Mouse (Mus musculus) thymus, adult 2 months (tissue): ENCODE results near the gene Arrdc5. TPM values are rescaled to one million over a fixed set of nuclear protein-coding genes. Genes with fewer than 3 reads are reported as not detected.

Source experiments
- DNase-seq: peaks from one replicate; pipeline ENCODE4 v3.0.0; 2021
- H3K27ac ChIP-seq: fragments of 200-500 bp; 2 replicates; pipeline ENCODE4 v1.5.1; 2012; ENCODE audit warnings: low read length, control low read depth; ENCODE audit not compliant: control insufficient read depth, insufficient read depth
- H3K27me3 ChIP-seq: fragments of 200-500 bp; 2 replicates; pipeline ENCODE4 v1.6.1; 2012; ENCODE audit warnings: mild to moderate bottlenecking, low read length, moderate library complexity, mixed read lengths; ENCODE audit not compliant: control insufficient read depth, insufficient read depth
- H3K36me3 ChIP-seq: fragments of 200-500 bp; 2 replicates; pipeline ENCODE4 v1.6.1; 2012; ENCODE audit warnings: mild to moderate bottlenecking, low read length, moderate library complexity; ENCODE audit not compliant: control insufficient read depth, insufficient read depth
- H3K4me1 ChIP-seq: fragments of 200-500 bp; replicated peaks from 2 replicates; pipeline ENCODE4 v1.6.1; 2012; ENCODE audit warnings: low read length; ENCODE audit not compliant: control insufficient read depth, insufficient read depth
- H3K4me3 ChIP-seq: fragments of 200-500 bp; 2 replicates; pipeline ENCODE4 v1.5.1; 2012; ENCODE audit warnings: mild to moderate bottlenecking, low read length, control low read depth, moderate library complexity; ENCODE audit not compliant: control insufficient read depth, insufficient read depth
- CTCF ChIP-seq: fragments of 200-500 bp; IDR thresholded peaks from 2 replicates; pipeline ENCODE4 v1.5.1; 2012; ENCODE audit warnings: mild to moderate bottlenecking, control low read depth, low read length, moderate library complexity, borderline replicate concordance; ENCODE audit not compliant: control insufficient read depth, poor library complexity, insufficient read depth; ENCODE audit errors: extremely low read depth
- POLR2A ChIP-seq: fragments of 200-500 bp; IDR thresholded peaks from 2 replicates; pipeline ENCODE4 v1.6.1; 2012; ENCODE audit warnings: mild to moderate bottlenecking, low read length, control low read depth, moderate library complexity; ENCODE audit not compliant: control insufficient read depth, poor library complexity, insufficient read depth; ENCODE audit errors: extremely low read depth
- WGBS: fragments of 180-500 bp; shearing (Covaris S2); methylation state at CpG from one replicate; pipeline ENCODE4 v1.1.7; 2018; 5-methylcytosine and 5-hydroxymethylcytosine counted together
- polyA plus RNA-seq: library from polyadenylated mRNA; depleted of rRNA; stranded (reverse); fragments of >200 nt; gene quantifications from 2 replicates; pipeline ENCODE4 v1.2.3, GENCODE M21; 2012

The Arrdc5 gene
- polyA plus RNA-seq, 1 experiment, result not detected

DNA sequence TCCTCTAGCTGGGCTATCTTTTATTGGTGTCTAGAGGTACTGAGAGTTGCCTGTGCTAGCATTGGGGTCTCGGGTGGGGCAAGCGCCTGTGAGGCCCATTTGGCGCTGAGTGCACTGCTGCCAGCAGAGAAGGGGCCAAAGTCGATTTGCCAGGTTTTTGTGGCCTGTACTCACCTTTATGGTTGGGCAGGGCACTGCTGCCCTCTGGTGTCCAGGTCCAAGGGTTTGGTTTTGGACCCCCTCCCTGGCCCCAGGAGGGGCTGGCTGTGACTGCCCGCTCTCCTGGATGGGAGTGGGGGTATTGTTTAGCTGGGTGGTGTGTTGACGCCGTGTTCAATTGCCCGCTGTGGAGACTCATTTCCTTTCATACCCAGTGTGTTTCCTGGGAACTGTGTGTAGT is 5.7 kb upstream of the Arrdc5 start:
- Histone ChIP-seq H3K36me3 (peaks cover 25% of the 10 kb centered on the region), H3K4me1 (peaks cover 28% of the 10 kb centered on the region), H3K27me3 (no peaks in the 10 kb centered on the region), H3K27ac (no peak overlapping the region), H3K4me3 (0 out of 2 replicates have a peak overlapping the region, but pooled peaks have one; percentile 7)
- TF ChIP-seq POLR2A, result no peak
- peak; percentile 38; the same call in 1 of the 2 replicates for TF ChIP-seq CTCF
- peak; percentile 49 for DNase-seq
- 74% methylated on average over 8 of the region's 8 CpGs for WGBS

- H3K4me3 ChIP-seq, result peak overlapping the region; percentile 68
- WGBS, result 44% methylated on average over 9 of the region's 9 CpGs
Measured at GRCm38 (mm10) chr17:56305156-56305555, 5.1 kb upstream of the Arrdc5 start.

DNA sequence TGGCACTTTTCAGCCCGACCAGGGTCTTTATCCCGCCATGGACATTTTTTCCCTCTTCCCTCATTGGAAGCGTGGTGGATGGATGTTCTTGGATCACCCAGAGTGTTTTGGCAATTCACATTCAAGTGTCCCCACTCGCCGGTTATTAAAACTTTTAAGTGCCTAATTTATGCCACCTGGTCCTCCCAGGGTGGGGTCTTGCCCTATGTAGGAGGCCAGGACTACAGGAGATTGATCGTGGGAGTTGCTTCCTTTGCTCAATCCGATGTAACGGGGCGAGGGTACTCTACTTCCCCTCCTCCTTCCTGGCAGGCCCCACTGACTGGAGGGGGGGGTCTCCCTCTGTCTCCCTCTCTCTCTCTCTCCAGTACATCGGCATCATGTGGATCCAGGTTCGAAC is 4.6 kb upstream of the Arrdc5 start:
- DNase-seq, result no peak
- H3K27me3 ChIP-seq, result no peaks in the 10 kb centered on the region
- peaks cover 28% of the 10 kb centered on the region for H3K4me1 ChIP-seq
- peaks cover 15% of the 10 kb centered on the region for H3K36me3 ChIP-seq
- WGBS, result 15% methylated on average over 11 of the region's 11 CpGs
- H3K27ac ChIP-seq, result no peak overlapping the region
- TF ChIP-seq POLR2A (no peak), CTCF (no peak)
- peak overlapping the region; percentile 68 for H3K4me3 ChIP-seq

More at GRCm38 (mm10) chr17:56305156-56305555, 5.1 kb upstream of the Arrdc5 start:
- peaks cover 19% of the 10 kb centered on the region for H3K36me3 ChIP-seq
- no peaks in the 10 kb centered on the region for H3K27me3 ChIP-seq
- DNase-seq, result no peak
- no peak for TF ChIP-seq POLR2A
- TF ChIP-seq CTCF, result no peak
- H3K4me1 ChIP-seq, result peaks cover 28% of the 10 kb centered on the region
- H3K27ac ChIP-seq, result no peak overlapping the region

GRCm38 (mm10) chr17:56303847-56304586 is 3.9 kb upstream of the Arrdc5 start:
- H3K27ac ChIP-seq, result no peak overlapping the region
- DNase-seq, result peak; percentile 97
- H3K4me1 ChIP-seq, result peaks cover 28% of the 10 kb centered on the region
- WGBS, result under 1% methylated on average over 66 of the region's 68 CpGs
- H3K27me3 ChIP-seq, result no peaks in the 10 kb centered on the region
- peak; percentile 29; the same call in 1 of the 2 replicates for TF ChIP-seq POLR2A
- peak; percentile 37; the same call in 1 of the 2 replicates for TF ChIP-seq CTCF
- H3K4me3 ChIP-seq, result peak overlapping the region; percentile 68
- peaks cover 8% of the 10 kb centered on the region for H3K36me3 ChIP-seq

DNA sequence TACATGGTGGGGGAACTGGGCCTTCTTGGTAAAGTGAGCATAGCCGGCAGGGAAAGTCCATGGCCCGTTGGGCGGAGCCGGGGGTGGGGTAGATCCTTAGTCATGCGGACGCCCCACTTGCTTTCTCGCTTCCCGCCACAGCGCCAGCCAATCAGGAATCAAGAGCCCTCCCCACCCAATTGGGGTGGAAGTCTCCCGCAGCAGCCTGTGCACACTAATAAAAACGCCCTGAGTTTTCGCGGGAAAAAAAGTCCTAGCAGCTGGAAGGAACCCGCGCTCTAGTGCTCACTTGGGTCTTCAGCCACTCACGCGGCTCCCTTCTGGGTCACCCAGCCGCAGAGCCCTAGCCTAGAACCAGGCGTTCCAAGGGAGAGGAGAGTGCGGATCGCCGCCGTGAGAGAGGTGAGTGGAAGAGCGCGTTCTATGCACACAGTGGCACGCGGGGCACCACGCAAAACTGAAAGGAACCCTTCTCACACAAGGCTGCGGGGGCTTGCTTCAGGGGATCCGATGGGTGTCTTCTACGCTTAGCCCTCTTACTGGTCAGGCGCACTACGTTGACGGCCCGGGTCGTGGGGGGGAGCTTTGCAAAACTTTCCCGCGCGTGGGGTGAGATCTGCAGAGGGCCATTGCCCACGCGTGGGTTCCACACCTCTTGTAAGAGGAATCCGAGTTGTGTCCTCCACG is 3.2 kb upstream of the Arrdc5 start, which contains the start of gene Uhrf1:
Uhrf1 (plus strand) TSS at position 162 of the 687 bp plus-strand sequence.
- TF ChIP-seq POLR2A (no peak), CTCF (no peak)
- Histone ChIP-seq H3K4me3 (peak within 1 kb of the TSS; percentile 68), H3K27ac (no peak within 1 kb of the TSS), H3K36me3 (peaks cover under 1% of the 10 kb centered on the region; the same call in 1 of the 2 replicates), H3K27me3 (no peaks in the 10 kb centered on the region), H3K4me1 (peaks cover 28% of the 10 kb centered on the region)
- under 1% methylated on average over 43 of the region's 43 CpGs for WGBS
- DNase-seq, result peak; percentile 81

DNA sequence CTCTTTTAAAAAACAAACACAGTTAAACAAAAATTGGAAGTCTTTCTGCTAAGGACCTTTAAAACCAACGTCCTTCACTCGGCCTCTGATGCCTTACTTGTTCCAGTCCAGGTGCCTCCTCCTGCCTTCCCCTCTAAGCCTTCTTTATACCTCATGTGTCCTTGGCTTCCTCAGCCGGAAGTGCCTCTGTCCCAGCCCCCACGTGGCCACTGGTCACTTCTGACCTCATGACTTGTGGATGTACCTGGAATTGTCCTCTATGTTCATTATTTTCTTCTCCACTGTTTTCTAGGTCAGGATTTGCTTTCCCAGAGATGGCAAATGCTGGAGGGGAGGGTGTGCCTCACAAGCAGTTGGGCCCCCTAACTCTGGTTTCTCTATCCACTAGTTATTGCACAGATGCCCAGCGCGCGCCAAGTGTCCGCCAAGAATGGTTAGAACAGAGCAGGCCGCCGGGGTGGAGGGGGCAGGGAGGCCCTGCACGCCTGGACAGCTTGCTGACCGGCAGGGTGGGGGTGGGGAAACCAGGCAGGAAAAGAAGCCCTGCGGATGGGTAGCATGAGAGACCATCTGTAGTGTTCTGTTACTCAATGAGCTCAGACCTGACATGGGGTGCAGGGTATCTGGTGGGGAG is 2.4 kb upstream of the Arrdc5 start:
- Histone ChIP-seq H3K4me1 (peaks cover 30% of the 10 kb centered on the region), H3K27me3 (no peaks in the 10 kb centered on the region), H3K27ac (no peak overlapping the region), H3K36me3 (no peaks in the 10 kb centered on the region; the same call in 1 of the 2 replicates), H3K4me3 (no peak overlapping the region)
- WGBS, result 80% methylated on average over 13 of the region's 13 CpGs
- no peak for DNase-seq
- TF ChIP-seq CTCF (no peak), POLR2A (no peak)
